Mouse (Mus musculus) embryonic fibroblast, embryonic 13.5 days (primary cell): ENCODE data around the gene Cdc14b.

Source experiments
- CTCF ChIP-seq: IDR thresholded peaks from 2 replicates; pipeline ENCODE4 v1.5.1; 2011; ENCODE audit warnings: mild to moderate bottlenecking, control low read depth, low read length, moderate library complexity, borderline replicate concordance; ENCODE audit not compliant: insufficient read depth
- POLR2A ChIP-seq: IDR thresholded peaks from 2 replicates; pipeline ENCODE4 v1.6.1; 2011; ENCODE audit warnings: low read depth, mild to moderate bottlenecking, control low read depth, low read length, moderate library complexity

DNA sequence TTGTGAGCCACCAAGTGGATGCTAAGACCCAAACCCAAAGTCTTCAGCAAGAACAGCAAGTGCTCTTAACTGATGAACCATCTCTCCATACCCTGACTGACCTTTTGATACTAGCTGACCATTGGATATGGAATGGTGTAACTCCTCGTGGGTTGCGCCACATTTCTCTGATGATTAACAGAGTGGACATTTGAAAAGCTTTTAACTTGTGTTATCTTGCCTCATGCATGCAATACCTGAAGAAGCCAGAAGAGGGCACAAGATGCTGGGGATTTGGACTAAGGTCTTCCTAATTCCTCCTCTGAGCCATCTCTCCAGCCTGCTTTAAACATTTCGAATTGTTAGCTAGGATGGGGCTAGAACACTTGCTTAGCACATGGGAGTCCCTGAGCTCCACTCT lies 94.2 kb downstream of the Cdc14b start:
- TF ChIP-seq POLR2A (no peak), CTCF (no peak)
